Mouse (Mus musculus): Measurements from ENCODE around the gene Alx3. TPM values are rescaled to one million over a fixed set of nuclear protein-coding genes. Genes with fewer than 3 reads are reported as not detected.

Alx3 gene
- polyA plus RNA-seq, 1 experiment, result 1.4 TPM

DNA sequence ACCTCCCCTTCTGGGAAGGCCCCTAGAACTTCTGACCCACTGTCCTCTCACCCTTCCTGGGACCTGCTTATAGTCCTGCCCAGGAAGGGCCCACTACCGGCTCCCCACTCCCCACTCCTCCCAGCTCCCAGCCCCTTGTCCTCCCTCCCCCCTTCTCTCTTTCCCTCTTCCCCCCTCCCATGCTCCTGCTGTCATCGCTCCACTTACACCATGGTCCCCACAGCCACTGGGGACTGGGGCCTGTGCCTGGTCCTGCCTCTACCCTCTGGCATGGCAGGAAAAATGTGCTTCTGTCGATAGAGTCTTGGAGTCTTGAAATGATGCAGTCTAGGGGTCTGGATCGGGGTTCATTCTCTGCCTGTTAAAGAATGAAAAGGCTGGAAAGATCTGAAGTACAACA is 31.0 kb upstream of the Alx3 start:
- Histone ChIP-seq H3K27ac (ENCODE audit: insufficient read depth, low read length) (no peak overlapping the region), H3K4me3 (ENCODE audit: insufficient read depth, low read length) (no peak overlapping the region), H3K4me1 (ENCODE audit: control insufficient read depth, insufficient read depth, low read length) (no peaks in the 10 kb centered on the region)
- TF ChIP-seq POLR2A (IDR thresholded peaks at IDR 0.05; ENCODE audit: extremely low read depth, insufficient read depth, low read length) (no peak), CTCF (IDR thresholded peaks at IDR 0.05; ENCODE audit: extremely low read depth, insufficient read depth, low read length) (no peak)

DNA sequence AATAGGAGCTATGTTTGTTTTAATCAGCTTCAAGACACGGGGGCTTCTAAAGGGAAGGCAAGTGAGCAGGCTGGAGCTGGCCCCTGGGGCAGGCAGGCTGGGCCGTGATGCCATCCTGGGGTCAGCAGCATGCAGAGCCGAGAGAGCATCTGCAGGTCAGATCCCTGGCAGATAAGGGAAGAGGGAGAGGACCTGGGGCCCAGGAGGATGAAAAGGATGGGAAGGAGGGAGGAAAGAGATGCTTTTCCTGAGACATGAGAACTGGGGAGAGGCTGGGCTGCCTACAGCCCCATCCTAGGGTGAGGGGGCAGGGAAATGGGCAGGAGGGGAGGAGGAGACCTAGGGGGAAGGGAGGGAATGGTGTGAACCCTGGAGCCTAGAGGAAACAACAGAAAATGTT is 29.5 kb upstream of the Alx3 start:
- Histone ChIP-seq H3K27ac (ENCODE audit: insufficient read depth, low read length) (no peak overlapping the region), H3K4me1 (ENCODE audit: control insufficient read depth, insufficient read depth, low read length) (no peaks in the 10 kb centered on the region), H3K4me3 (ENCODE audit: insufficient read depth, low read length) (no peak overlapping the region)
- TF ChIP-seq CTCF (IDR thresholded peaks at IDR 0.05; ENCODE audit: extremely low read depth, insufficient read depth, low read length) (no peak), POLR2A (IDR thresholded peaks at IDR 0.05; ENCODE audit: extremely low read depth, insufficient read depth, low read length) (no peak)

DNA sequence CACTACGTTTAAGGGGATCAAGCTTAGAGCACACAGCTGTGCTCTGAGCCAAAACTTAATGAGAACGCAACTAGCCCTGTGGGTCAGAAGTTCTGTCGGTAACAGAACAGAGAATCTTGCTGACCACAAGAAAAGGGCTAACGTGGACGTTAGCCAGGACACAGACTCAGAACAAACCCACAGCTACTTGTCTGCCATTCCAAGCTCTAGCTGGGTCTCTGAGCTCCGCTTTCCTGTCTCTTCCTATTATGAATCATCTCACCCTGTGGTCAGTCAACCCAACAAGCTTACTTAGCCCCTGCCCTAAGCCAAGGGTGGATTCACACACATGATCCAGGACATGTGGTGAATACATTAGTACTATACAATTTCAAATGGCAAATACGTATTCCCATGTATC is 27.1 kb upstream of the Alx3 start:
- no peak for TF ChIP-seq CTCF (IDR thresholded peaks at IDR 0.05; ENCODE audit: extremely low read depth, insufficient read depth, low read length)
- no peak for TF ChIP-seq POLR2A (IDR thresholded peaks at IDR 0.05; ENCODE audit: extremely low read depth, insufficient read depth, low read length)
- Histone ChIP-seq H3K27ac (ENCODE audit: insufficient read depth, low read length) (no peak overlapping the region), H3K4me3 (ENCODE audit: insufficient read depth, low read length) (no peak overlapping the region), H3K4me1 (ENCODE audit: control insufficient read depth, insufficient read depth, low read length) (no peaks in the 10 kb centered on the region)

DNA sequence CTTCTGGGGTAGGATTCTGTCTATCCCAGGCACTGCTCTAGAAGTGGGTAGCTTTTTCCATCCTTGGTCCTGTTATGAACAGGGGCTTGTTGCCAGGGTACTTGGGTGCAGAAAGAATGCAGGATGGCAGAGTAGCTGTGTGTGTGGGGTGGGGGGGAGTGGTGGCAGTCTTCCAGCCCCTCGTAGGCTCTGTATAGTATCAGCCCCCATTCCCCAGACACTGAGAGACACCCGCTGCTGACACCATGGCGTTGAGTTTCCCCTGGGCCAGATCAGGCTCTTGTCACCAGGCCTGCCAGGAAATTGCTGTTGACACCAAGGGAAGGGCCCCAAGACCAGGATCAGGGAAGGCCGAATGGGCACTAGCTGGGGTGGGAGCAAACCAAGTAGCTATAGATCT is 26.1 kb upstream of the Alx3 start:
- TF ChIP-seq CTCF (IDR thresholded peaks at IDR 0.05; ENCODE audit: extremely low read depth, insufficient read depth, low read length) (no peak), POLR2A (IDR thresholded peaks at IDR 0.05; ENCODE audit: extremely low read depth, insufficient read depth, low read length) (no peak)
- Histone ChIP-seq H3K4me1 (ENCODE audit: control insufficient read depth, insufficient read depth, low read length) (no peaks in the 10 kb centered on the region), H3K4me3 (ENCODE audit: insufficient read depth, low read length) (no peak overlapping the region), H3K27ac (ENCODE audit: insufficient read depth, low read length) (no peak overlapping the region)

DNA sequence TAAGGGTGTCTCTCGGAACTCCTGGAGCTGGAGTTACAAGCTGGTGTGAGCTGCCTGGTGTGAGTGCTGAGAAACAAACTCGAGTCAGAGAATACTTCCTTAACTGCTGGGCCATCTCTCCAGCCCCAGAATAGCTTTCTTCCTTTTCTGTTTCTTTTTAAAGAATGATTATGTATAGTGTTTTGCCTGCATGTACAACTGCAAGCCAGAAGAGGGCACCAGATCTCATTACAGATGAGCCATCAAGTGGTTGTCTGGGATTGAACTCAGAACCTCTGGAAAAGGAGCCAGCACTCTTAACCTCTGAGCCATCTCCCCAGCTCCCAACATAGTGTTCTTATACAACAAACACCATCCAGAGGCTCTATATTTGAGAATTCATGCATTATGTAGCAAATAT is 23.6 kb upstream of the Alx3 start:
- TF ChIP-seq CTCF (IDR thresholded peaks at IDR 0.05; ENCODE audit: extremely low read depth, insufficient read depth, low read length), result peak; percentile 16; the same call in 1 of the 2 replicates
- no peak for TF ChIP-seq POLR2A (IDR thresholded peaks at IDR 0.05; ENCODE audit: extremely low read depth, insufficient read depth, low read length)
- Histone ChIP-seq H3K4me1 (ENCODE audit: control insufficient read depth, insufficient read depth, low read length) (no peaks in the 10 kb centered on the region), H3K4me3 (ENCODE audit: insufficient read depth, low read length) (no peak overlapping the region), H3K27ac (ENCODE audit: insufficient read depth, low read length) (no peak overlapping the region)

DNA sequence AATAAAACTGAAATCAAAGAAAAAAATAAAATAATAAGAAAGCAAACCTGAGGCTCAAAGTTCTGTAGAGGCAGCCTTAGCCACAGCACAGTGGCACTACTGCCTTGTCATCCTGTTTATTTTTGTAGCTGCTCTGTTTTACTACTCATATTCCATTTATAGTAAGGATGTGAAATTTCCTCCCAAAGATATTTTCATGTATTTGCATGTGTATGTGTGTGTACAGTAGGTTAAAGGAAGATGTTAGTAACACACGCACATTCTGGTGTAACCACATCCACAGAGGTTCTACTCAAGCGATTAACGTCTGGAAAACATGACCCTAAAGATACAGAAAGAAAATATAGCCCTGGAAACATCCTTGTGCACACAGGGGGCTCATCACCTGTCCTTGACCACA is 18.0 kb upstream of the Alx3 start:
- H3K27ac ChIP-seq (ENCODE audit: insufficient read depth, low read length), result no peak overlapping the region
- H3K4me1 ChIP-seq (ENCODE audit: control insufficient read depth, insufficient read depth, low read length), result no peaks in the 10 kb centered on the region
- no peak overlapping the region for H3K4me3 ChIP-seq (ENCODE audit: insufficient read depth, low read length)
- TF ChIP-seq CTCF (IDR thresholded peaks at IDR 0.05; ENCODE audit: extremely low read depth, insufficient read depth, low read length) (no peak), POLR2A (IDR thresholded peaks at IDR 0.05; ENCODE audit: extremely low read depth, insufficient read depth, low read length) (no peak)

DNA sequence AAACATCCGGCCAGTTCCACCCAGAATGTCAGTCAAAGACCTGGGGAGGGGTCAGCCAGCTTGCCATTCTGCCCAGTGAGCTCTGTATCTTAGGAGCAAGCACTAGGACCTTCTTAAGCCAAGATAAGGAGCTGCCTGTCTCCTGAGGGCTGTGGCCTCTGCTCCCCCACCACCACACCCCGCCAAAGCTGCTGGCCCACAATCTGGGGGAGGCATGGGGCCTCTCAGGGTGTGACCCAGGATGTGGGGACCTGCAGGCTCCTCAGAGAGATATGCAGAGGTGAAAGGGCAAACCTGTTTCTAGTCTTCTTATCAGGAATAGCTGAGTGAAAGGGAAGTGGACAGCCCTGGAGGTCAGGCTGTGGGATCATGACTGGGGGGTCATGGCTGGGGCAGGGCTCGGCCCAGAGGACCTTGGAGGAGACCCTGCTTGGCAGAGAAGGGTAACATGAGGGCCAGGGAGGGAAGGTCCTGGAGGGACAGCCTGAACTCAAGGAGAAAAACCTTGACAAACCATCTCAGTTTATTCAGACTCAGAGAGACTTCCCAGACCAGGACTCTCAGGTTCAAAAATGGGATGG is 16.9 kb upstream of the Alx3 start:
- TF ChIP-seq POLR2A (IDR thresholded peaks at IDR 0.05; ENCODE audit: extremely low read depth, insufficient read depth, low read length) (no peak), CTCF (IDR thresholded peaks at IDR 0.05; ENCODE audit: extremely low read depth, insufficient read depth, low read length) (no peak)
- H3K4me3 ChIP-seq (ENCODE audit: insufficient read depth, low read length), result no peak overlapping the region
- H3K27ac ChIP-seq (ENCODE audit: insufficient read depth, low read length), result no peak overlapping the region
- H3K4me1 ChIP-seq (ENCODE audit: control insufficient read depth, insufficient read depth, low read length), result no peaks in the 10 kb centered on the region

DNA sequence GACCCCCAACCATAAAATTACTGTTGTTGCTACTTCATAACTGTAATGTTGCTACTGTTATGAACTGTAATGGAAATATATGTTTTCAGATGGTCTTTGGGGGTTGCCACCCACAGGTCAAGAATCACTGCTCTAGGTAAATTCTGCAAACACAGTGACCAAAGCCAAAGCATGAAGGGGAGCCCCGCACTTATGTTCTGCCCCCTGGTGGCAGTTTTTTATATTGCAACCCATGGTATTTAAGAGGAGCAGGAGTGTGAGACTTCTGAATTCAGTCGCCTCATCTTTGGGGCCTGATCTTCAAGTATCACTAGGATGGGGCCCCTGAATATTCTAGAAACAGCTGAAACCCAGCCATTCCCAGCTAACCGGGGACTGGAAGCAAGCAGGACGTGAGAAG is 15.4 kb upstream of the Alx3 start:
- TF ChIP-seq POLR2A (IDR thresholded peaks at IDR 0.05; ENCODE audit: extremely low read depth, insufficient read depth, low read length) (no peak), CTCF (IDR thresholded peaks at IDR 0.05; ENCODE audit: extremely low read depth, insufficient read depth, low read length) (peak; percentile 51)
- Histone ChIP-seq H3K27ac (ENCODE audit: insufficient read depth, low read length) (no peak overlapping the region), H3K4me3 (ENCODE audit: insufficient read depth, low read length) (no peak overlapping the region), H3K4me1 (ENCODE audit: control insufficient read depth, insufficient read depth, low read length) (no peaks in the 10 kb centered on the region)

DNA sequence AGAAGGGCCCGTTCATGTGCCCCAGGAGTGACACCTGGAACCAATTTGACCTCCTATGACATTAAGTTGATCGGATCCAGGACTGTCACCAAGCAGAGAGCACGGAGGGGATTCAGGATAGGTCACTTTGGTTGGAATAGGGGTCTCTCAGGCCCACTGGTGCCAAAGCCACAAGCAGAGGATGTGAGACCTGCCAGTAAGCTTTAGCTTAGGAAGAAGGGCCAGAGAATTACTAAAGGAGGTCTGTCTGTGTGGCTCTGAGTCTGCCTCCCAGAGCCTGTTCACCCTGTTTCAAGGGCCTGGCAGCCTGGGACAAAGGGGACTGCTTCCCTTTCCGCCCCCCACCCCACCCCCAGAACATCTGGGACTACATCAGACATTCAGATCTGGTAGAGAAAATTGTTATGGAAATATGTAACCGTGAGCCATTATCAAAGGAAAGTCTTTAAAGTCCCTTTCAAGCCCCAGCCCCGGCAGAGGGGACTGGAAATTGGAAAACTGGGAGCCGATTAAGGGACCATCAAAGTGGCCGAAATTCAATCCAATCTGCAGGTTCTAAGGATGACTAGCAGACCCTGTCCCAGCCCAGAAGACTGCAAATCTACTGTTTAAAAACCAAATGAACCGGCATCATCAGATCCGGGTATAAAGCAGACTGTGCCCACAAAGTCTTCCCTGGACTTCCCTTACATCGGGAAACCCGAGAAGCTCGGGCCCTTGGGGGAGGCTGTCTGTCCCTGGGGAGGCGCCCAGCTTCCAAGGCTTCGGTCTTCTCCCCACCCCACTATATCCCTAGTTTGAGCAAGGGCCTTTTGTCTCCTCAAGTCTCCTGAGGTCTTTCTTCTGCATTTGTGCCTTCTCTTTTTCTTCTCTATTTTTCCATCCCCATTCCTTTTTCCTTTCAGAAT is 13.5 kb upstream of the Alx3 start:
- Histone ChIP-seq H3K4me1 (ENCODE audit: control insufficient read depth, insufficient read depth, low read length) (no peaks in the 10 kb centered on the region), H3K27ac (ENCODE audit: insufficient read depth, low read length) (no peak overlapping the region), H3K4me3 (ENCODE audit: insufficient read depth, low read length) (no peak overlapping the region)
- TF ChIP-seq CTCF (IDR thresholded peaks at IDR 0.05; ENCODE audit: extremely low read depth, insufficient read depth, low read length) (no peak), POLR2A (IDR thresholded peaks at IDR 0.05; ENCODE audit: extremely low read depth, insufficient read depth, low read length) (no peak)
